Mouse (Mus musculus) retina, postnatal 1 day (tissue): Measurements from ENCODE around the gene Tjp3.

ENCODE experiments used
- DNase-seq: peaks from one replicate; pipeline ENCODE4 v3.0.0-alpha.2; 2012

The Tjp3 gene

GRCm38 (mm10) chr10:81319330-81319699 is 27.9 kb upstream of the Tjp3 start:
- peak; percentile 38 for DNase-seq

DNA sequence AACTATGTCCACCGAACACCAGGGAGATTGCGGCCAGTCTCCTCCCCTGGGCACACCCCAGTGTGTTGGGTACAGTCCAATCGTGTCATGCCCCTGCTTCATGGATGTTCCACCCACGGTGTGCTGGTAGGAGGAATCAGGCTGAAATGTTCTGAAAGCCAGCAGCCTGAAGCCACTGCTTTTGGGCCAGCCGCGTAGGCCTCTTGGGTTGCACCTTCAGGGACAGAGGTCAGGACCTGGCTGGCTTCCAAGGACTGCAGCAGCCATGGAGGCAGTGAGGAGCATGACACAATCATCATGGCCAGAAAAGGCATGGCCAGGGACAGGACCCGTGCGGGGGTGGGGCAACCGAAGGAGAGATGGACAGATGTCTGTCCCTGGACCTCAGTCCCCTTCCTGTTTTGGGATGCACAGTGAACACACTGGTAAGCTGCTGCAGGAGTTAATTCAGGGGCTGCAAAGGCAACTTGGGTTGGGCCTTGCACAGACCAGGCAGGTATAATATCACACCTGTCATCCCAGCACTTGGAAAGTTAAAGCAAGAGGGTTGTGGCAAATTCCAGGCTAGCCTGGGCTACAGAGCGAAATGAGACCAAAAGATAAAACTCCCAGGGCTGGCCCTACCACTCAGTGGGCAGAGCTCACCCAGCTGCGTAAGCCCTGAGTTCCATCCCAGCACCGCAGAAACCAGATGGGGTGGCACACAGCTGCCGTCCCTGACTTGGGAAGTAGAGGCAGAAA is 27.4 kb upstream of the Tjp3 start:
- no peak for DNase-seq

GRCm38 (mm10) chr10:81317273-81317672 is 25.9 kb upstream of the Tjp3 start:
- peak; percentile 73 for DNase-seq

DNA sequence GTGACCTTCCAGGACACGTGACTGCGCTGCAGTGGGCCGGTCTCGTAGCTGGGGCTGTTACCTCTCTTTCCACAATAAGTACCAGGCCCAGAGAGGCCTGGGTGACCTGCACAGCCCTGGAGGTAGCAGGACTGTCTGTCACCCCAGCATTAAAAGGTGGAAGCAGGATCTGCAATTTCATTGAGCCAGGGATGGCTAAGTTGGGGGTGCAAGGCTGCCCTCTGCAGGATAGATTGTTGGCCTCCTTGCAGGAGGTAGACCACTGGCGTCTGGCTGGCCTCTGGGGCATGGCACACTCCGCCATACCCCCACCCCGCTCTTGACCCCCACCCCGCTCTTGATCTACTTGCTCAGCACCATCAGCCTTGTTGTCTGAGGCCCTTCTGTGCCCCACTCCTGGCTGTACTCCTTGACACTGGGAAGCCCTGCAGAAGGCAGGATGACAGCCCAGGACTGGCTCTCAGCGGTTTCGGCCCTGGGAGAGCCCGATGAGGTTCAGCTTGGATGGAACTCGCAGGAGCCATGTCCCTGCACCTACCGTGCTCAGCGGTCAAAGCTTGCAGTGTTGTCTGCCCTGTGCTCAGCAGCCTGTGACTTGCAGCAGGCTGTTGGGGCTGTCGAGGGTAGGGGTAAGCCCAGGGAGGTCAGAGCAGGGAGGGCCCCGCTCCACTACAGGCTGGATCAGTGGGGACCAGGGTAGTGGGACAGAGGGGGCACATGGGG is 25.1 kb upstream of the Tjp3 start:
- peak; percentile 63 for DNase-seq

DNA sequence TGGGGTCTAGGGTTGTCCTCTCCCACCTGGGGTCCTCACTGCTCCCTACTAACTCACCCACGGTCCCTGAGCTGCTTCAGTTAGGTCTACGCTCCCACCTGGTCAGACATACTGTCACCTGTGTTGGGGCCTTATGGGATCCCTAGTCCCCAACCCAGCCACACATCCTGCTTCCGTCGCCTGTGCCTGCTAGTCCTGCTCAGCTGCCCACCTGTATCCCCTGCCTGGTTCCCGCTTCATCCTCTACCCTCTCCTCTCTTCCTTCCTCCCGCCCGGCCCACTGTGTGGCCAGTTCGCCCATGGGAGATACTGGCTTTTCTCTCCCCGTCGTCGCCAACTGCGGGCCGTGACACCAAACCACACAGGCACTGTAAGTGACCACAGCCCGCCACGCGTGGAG is 24.2 kb upstream of the Tjp3 start:
- no peak for DNase-seq

DNA sequence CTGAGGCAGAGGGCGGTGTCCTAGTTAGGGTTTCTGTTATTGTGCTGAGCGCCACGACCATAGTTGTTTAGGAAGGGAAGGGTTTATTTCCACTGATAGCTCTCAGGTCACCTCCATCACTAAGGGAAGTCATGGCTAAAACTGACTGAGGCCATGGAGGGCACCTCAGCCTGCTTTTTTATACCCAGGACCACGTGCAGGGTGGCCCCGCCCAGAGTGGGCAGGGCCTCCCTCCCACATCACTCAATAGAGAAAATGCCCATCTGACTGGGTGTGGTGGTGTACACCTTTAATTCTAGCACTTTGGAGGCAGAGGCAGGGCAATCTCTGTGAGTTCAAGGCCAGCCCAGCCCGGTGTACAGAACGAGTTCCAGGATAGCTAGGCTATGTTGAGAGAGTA is 22.8 kb upstream of the Tjp3 start:
- no peak for DNase-seq

GRCm38 (mm10) chr10:81313581-81313980 is 22.2 kb upstream of the Tjp3 start:
- DNase-seq, result no peak

GRCm38 (mm10) chr10:81309571-81309970 is 18.2 kb upstream of the Tjp3 start:
- DNase-seq, result no peak

DNA sequence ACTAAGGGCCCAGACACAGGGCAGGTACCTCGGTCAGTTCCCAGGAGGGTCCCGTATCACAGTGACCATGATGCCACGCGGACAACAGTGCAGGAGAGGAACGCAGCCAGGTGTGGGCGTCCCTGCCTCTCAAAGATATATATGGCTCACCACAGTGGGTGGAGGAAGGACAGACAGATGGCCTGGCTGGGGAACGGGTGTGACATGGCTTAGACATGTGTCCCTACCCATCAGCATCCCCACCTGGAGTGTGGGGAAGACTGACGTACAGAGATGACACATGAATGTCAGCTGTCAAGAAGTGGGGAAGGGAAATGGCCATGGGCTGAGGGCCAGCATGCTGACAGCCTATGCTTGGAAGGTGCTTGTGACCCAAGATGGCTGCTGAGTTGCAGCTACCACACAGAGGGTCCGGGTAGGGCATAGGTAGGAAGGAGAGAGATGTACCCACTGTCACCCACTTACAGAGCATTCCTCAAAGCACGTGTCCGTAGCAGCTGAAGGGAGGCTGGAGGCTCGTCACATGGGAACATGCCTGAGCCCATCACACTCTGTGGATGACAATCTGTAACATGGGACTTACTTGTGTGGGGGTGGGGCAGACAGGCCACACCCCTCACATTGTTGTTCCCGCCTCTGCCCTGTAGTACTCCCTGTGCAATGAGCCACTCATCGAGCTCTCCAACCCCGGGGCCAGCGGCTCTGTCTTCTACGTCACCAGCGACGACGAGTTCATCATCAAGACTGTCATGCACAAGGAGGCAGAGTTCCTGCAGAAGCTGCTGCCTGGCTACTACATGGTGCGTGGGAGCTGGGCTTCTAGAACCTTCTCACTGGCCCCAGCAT is 15.7 kb upstream of the Tjp3 start:
- DNase-seq, result no peak

DNA sequence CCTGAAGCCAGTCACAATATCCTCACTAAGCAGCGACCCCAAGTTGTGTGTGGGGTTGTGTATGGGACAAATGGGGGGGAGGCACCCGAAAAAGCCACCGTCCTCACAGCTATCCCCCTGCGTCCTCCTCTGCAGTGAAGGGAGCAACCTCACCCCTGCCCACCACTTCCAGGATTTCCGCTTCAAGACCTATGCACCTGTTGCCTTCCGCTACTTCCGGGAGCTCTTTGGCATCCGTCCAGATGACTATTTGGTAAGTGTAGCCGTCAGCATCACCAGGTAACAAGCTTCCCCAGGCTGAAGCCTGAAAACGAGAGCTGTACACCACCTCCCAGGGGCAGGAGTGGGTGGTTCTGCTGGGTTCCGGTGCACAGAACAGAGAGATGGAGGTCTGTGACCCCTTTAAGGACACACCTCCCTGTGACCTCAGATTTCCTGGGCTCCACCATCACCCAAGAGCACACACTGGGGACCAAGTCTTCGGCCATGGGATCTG is 14.8 kb upstream of the Tjp3 start:
- no peak for DNase-seq

DNA sequence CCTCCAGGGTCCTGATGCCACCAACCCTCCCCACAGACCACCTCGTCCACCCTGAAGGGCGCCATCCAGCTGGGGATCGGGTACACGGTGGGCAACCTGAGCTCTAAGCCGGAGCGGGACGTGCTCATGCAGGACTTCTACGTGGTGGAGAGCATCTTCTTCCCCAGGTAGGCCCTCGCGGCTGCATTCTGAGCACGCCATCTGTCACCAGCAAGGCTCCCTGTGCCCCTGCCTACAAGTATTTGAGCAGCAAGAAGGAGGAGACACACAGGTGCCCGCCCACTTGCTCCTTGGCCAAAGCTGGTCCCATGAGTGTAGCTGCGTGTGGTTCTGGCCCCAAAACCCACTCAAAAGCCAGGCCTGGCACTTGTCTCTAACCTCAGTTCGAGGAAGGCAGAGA is 14.3 kb upstream of the Tjp3 start:
- DNase-seq, result no peak

DNA sequence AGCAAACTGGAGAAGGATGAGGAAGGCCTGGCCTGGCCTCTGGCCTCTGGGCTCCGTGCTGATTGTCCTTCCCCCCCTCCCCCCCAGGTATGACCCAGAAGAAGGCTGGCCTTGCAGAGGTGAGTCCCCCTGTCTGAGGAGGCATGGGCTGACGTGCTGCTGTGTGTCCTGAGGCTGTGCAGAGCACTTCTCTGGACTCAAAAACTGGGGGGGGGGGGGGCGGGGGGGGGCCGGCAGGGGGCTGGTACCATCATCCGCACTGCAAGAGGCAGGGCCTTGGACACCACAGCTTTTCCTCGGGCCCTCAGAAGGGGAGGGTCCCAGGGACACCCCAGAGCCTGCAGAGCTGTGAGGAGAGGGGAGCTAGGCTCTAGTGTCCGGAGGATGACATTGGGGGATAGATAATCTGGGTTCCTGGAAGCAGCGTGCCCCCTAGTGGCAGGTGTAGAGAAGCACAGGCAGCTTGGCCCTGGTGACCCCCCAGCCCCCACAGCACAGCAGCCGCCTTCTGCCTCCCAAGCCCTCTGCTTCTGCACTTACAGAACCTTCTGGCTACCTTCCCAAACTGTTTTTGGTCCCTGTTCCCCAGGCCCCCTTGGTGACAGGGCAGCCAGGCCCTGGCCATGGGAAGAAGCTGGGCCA is 13.3 kb upstream of the Tjp3 start:
- peak; percentile 76 for DNase-seq

- DNase-seq, result no peak
Measured at GRCm38 (mm10) chr10:81303761-81304160, 12.4 kb upstream of the Tjp3 start.

GRCm38 (mm10) chr10:81303258-81303657 is 11.9 kb upstream of the Tjp3 start:
- no peak for DNase-seq

GRCm38 (mm10) chr10:81302781-81303218 is 11.4 kb upstream of the Tjp3 start:
- DNase-seq, result no peak

DNA sequence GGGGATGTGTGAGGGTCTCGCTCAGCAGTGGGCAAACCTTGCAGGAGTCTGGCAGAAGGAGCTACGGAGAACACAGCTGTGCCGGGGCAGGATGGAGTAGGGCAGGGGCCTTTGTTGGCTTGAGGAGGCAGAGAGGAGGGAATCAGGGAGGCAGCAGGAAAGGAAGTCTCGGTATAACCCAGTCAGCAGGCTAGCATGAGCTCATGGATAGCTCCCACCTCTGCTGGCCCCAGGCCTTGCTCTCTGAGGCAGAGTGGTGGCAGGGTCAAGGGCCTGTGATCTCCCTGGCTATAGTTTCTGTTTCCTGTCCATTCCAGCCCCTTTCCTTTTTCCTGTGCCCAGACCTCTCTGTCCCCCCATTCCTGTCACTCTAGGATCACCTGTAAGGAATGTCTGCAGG is 10.9 kb upstream of the Tjp3 start:
- DNase-seq, result no peak

GRCm38 (mm10) chr10:81301321-81301720 is 9.9 kb upstream of the Tjp3 start:
- DNase-seq, result no peak

DNA sequence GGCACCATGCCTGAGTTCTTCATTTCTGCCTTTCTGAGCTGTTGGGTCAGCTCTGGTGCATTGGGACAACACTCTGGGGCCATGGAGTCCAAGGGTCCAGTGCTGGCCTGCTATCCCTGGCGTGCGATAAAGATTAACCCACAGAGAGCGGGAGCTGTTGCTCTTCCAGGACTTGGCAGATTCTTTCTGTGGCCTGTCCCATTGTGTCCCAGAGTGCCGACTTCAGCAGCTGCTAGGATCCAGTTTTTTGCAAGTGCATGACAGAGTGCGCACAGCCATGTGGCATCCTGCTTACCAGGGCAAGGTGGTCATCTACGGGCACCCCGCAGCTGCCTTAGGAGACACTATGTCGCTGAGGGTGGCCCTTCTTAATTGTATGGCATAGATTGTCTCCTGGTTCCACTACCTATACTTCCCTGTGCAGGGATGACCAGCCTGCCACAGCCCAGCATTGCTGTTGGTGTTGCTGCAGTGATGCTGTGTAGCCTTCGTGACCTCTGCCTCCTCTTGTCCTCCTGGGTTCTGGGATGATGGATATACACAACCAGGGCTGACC is 9.0 kb upstream of the Tjp3 start:
- no peak for DNase-seq

GRCm38 (mm10) chr10:81299585-81300351 is 8.4 kb upstream of the Tjp3 start:
- no peak for DNase-seq

- DNase-seq, result no peak
Measured at GRCm38 (mm10) chr10:81298369-81299100, 7.2 kb upstream of the Tjp3 start.

DNA sequence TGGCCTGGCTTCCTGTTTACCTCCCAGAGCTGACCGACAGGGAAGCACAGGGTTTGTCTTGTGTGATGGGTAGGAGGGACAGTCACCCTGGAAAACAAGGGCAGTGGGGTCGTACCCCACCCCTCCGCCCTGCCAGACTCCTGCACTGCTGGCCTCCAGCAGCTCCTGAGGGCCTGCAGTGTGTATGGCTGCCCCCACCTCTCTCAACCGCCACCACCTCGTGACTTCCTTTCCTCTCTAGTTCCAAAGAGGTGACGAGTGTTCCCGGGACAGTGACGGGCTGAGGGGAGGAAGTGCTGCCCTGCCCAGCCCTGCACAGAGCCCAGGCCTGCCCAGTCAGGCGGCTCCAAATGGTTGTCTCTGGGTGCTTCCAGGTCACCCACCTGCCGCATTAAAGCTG is 6.5 kb upstream of the Tjp3 start:
- DNase-seq, result no peak
